Mouse (Mus musculus) gastrocnemius, postnatal 36 days (tissue): ENCODE data around the gene Spp2. TPM values are rescaled to one million over a fixed set of nuclear protein-coding genes. Genes with fewer than 3 reads are reported as not detected.

Experiments used
- DNase-seq, 2 experiments: peaks; one replicate each; pipeline ENCODE4 v3.0.0; 2022
- intact Hi-C: fragments of 180-260 bp; cut with DNase I; formaldehyde crosslinking; loops from one replicate; pipeline ENCODE4 v1.15.1; 2025
- long read RNA-seq, 2 experiments: library from polyadenylated mRNA; stranded (forward); transcript quantifications; one replicate each; pipeline ENCODE4 v2.0.0; 2021
- total RNA-seq, 2 experiments: library from RNA; stranded (reverse); gene quantifications; 2 replicates each; pipeline ENCODE4 v1.2.3; 2021

Spp2 gene
- not detected for total RNA-seq
- long read RNA-seq, experiment 1: 0 reads
- long read RNA-seq, experiment 2: 0 reads

- intact Hi-C loops: no loop called here
- DNase-seq: no peak
These were observed at the start of gene Spp2 for GRCm38 (mm10) chr1:88406807-88407198. TSS of gene Spp2 (plus strand) at chr1:88406961.

DNA sequence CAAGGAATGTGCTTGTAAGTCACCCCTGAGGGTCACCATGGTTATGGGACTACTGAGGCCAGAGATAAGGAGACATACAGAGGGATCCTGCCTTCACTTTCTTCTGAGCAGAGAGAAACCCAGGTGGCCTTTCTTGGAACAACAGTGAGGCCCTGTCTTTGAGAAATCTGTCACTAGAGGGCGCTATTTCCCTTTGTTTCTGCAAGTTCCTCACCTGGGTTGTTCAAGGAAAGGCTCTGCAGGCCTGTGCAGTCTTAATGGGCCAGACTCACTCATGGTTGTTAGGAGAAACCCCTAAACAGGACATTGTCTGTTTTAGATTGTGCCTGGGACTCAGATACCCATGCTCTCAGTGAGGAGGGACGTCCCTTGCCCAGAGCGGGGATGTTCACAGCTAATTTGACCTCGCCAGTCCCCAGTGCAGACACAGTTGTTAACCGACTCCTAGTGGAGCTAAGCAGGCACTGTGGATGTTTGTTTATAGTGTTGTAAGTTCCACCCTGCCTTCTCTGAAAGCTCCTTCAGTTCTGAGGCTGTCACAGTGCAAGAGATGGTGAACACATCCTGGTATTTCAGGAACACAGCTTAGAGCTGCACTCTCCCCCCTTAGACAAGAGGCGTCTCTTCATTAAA lies 49.2 kb upstream of the Spp2 start:
- intact Hi-C loops: no loop called here
- no peak for DNase-seq

DNA sequence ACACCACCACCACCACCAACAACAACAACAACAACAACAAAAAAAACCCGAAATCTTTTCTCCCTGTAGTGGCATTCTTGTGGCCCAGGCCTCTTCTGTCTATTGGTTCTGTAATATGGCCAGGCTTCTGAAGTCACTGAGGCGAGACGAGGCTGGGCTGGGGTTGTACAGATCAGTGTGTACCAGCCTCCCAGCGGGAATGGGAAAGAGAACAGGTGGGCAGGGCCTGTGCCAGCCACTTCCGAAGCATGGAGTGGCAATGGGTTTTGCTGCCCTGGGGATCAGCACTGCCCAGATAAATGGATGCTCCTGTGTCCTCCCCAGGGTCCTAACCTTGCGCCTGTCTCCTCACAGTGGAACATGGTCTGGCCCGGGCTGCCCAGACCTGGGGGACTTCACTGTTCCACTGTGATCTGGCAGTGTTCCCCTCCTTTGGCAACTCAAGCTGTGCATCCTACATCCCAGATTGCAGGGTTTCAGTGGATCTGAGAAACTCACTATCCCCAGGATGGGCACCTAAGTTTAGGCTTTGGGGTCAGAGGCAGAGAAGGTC lies 48.6 kb upstream of the Spp2 start:
- no peak for DNase-seq
- intact Hi-C loops: no loop called here

GRCm38 (mm10) chr1:88361085-88361484 lies 45.7 kb upstream of the Spp2 start:
- DNase-seq: no peak
- intact Hi-C loops: no loop called here

GRCm38 (mm10) chr1:88366881-88367644 lies 39.7 kb upstream of the Spp2 start:
- intact Hi-C loops: no loop called here
- DNase-seq: no peak

GRCm38 (mm10) chr1:88378446-88378845 lies 28.3 kb upstream of the Spp2 start:
- intact Hi-C loops: no loop called here

GRCm38 (mm10) chr1:88391632-88392031 lies 15.1 kb upstream of the Spp2 start:
- intact Hi-C loops: no loop called here

More at GRCm38 (mm10) chr1:88378446-88378845, 28.3 kb upstream of the Spp2 start:
- no peak for DNase-seq

GRCm38 (mm10) chr1:88393321-88393720 lies 13.4 kb upstream of the Spp2 start:
- DNase-seq: no peak
- intact Hi-C loops: no loop called here

More at GRCm38 (mm10) chr1:88391632-88392031, 15.1 kb upstream of the Spp2 start:
- no peak for DNase-seq

- DNase-seq: no peak
- intact Hi-C loops: no loop called here
These were observed 3.4 kb upstream of the Spp2 start for GRCm38 (mm10) chr1:88403378-88403777.

DNA sequence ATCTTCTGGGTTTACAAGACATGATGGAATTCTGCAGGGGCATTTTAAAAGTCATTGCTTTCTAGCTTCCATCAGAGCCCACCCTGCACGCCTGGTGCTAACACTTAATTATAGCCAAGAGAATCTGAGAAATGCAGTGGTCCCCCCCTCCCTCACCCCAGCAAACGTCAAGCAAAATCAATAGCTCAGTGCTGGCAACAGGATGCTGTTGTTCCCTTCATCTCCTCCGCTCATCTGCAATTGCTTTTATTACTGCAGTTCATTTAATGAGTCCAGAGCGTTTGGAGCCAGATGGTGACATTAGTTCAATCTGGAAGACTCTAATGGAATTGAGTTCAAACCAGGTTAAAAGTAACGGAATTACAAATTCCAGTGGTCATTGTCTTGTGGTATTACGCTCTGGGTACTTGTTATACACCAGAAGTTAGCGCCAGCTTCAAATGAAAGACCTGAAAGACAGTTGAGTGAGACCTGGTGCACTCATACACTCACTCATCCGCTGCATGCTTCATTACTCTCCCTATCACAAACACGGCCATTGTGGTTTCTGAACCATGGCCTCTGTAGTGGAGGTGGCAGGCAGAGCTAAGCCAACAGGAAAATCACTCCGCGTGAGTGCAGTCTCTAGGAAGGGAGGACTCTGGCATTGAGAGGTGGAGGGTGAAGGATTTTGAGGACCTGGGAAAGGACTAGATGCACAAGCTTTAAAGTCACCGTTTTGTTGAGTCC lies 519 bp upstream of the Spp2 start:
- intact Hi-C loops: no loop called here

DNA sequence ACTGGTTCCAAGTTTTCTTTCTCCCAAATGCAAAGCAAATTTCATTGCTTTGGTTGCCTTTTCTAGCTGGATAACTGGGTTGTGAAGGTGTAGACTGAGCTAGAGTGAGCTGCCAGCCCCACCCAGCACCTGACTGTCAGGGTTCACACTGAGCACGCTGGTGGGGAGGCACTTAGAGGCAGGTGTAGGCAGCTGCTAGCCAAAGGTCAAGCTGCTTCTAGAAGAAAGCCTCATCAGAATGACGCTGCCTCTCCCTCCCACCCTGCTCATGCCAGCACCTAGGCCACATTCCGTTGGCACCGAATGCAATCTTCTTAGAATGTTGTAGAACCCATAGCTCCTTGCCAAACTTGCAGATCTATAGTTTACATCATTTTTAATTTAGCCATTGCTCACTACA lies 1.6 kb downstream of the Spp2 start:
- intact Hi-C loops: no loop called here

More for the DNA sequence above, 519 bp upstream of the Spp2 start:
- no peak for DNase-seq

DNA sequence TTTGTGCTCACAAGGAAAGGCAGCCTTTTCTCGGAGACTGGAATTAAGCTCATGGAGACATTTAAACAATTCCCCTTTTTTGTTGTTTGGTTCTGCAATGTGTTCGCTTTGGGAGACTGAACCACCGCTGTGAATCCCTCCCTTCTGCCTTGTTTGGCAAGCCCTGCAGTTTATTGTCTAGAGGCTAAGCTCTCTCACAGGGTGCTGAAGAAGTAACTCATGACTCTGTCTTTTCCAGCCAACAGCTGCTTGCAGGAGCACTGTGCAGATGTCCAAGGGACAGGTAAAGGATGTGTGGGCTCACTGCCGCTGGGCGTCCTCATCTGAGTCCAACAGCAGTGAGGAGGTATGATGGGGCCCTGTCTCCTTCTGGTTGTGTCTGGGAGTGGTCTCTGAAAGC lies 5.3 kb downstream of the Spp2 start:
- DNase-seq: no peak
- intact Hi-C loops: no loop called here

More for the DNA sequence above, 1.6 kb downstream of the Spp2 start:
- no peak for DNase-seq

- no peak for DNase-seq
- intact Hi-C loops: no loop called here
These were observed 12.2 kb downstream of the Spp2 start for GRCm38 (mm10) chr1:88418943-88419342.

DNA sequence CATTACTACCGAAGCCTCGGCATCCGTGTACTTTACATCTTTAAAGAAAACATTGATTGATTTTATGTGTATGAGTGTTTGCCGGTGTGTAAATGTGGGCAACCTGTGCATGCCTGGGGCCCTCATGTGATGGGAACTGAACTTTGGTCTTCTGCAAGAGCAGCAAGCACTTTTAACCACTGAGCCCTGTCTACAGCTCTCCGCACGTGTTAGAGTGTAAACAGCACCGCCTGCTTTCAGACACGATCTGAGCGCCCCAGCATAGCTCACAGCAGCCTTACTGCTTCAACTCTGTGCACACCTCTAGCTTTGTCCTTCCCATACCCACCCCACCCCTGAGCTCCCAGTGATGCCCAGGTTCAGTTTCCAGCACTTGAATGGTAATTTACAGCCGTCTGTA lies 15.3 kb downstream of the Spp2 start:
- intact Hi-C loops: loop anchor here (5.0 kb wide), 1 partner anchor 285 kb away; no protein-coding TSS in a partner anchor
- DNase-seq: no peak

GRCm38 (mm10) chr1:88422846-88423395 lies 16.2 kb downstream of the Spp2 start:
- intact Hi-C loops: loop anchor here (5.0 kb wide), 1 partner anchor 284 kb away; no protein-coding TSS in a partner anchor
- no peak for DNase-seq

- intact Hi-C loops: loop anchor here (5.0 kb wide), 1 partner anchor 283 kb away; no protein-coding TSS in a partner anchor
- DNase-seq: peak; percentile 53 to 63
These were observed 18.0 kb downstream of the Spp2 start for GRCm38 (mm10) chr1:88424602-88425252.

GRCm38 (mm10) chr1:88427987-88428741 lies 21.4 kb downstream of the Spp2 start:
- DNase-seq: no peak
- intact Hi-C loops: no loop called here

- intact Hi-C loops: no loop called here
- DNase-seq: no peak
These were observed 22.7 kb downstream of the Spp2 start for GRCm38 (mm10) chr1:88429413-88429812.

GRCm38 (mm10) chr1:88431262-88431661 lies 24.5 kb downstream of the Spp2 start:
- DNase-seq: no peak
- intact Hi-C loops: no loop called here
